Mouse (Mus musculus) layer of hippocampus, postnatal 36 days (tissue): ENCODE results near the gene Ccdc194. TPM values are rescaled to one million over a fixed set of nuclear protein-coding genes. Genes with fewer than 3 reads are reported as not detected.
"Not testable (repeated sequence)": the region's sequence is repeated elsewhere in the genome, so short reads cannot be mapped to it uniquely, and the experiment has no call there.

Experiments used
- DNase-seq, 2 experiments: peaks; one replicate each; pipeline ENCODE4 v3.0.0; 2022
- total RNA-seq, 2 experiments: library from RNA; stranded (reverse); gene quantifications; 2 replicates each; pipeline ENCODE4 v1.2.3; 2021

The Ccdc194 gene
- total RNA-seq, 2 experiments from 2014 or later = not detected

GRCm38 (mm10) chr8:71552770-71553169, 27.3 kb upstream of the Ccdc194 start:
- no peak for DNase-seq

- DNase-seq = no peak
Measured at GRCm38 (mm10) chr8:71550754-71551153, 25.2 kb upstream of the Ccdc194 start.

GRCm38 (mm10) chr8:71547590-71547989, 22.1 kb upstream of the Ccdc194 start:
- no peak for DNase-seq

GRCm38 (mm10) chr8:71545053-71545452, 19.5 kb upstream of the Ccdc194 start:
- DNase-seq = no peak

GRCm38 (mm10) chr8:71543755-71544154, 18.2 kb upstream of the Ccdc194 start:
- DNase-seq = no peak

GRCm38 (mm10) chr8:71542632-71543343, 17.3 kb upstream of the Ccdc194 start, which contains the start of gene Mvb12a:
Gene Mvb12a (plus strand): TSS chr8:71542922.
- DNase-seq = peak; percentile 96 to 97

GRCm38 (mm10) chr8:71537028-71537867, 11.7 kb upstream of the Ccdc194 start, which contains the start of gene Bst2:
Gene Bst2 (minus strand): TSS chr8:71537456.
- DNase-seq = peak in 1 of 2 experiments; percentile 37

- DNase-seq = no peak
Measured at GRCm38 (mm10) chr8:71535663-71536062, 10.2 kb upstream of the Ccdc194 start.

- DNase-seq = no peak
Measured at GRCm38 (mm10) chr8:71534263-71534810, 8.8 kb upstream of the Ccdc194 start.

GRCm38 (mm10) chr8:71530735-71531467, 5.4 kb upstream of the Ccdc194 start:
- DNase-seq = not testable (repeated sequence)

GRCm38 (mm10) chr8:71528362-71529073, 3.0 kb upstream of the Ccdc194 start:
- DNase-seq = no peak

GRCm38 (mm10) chr8:71527162-71527870, 1.8 kb upstream of the Ccdc194 start:
- DNase-seq = no peak

GRCm38 (mm10) chr8:71526272-71526671, 761 bp upstream of the Ccdc194 start:
- no peak for DNase-seq

- DNase-seq = peak; percentile 86 to 88
Measured at GRCm38 (mm10) chr8:71521634-71522033, 3.9 kb downstream of the Ccdc194 start.

- not testable (repeated sequence) for DNase-seq
Measured at GRCm38 (mm10) chr8:71519037-71519825, 6.3 kb downstream of the Ccdc194 start.

- DNase-seq = no peak
Measured at GRCm38 (mm10) chr8:71516786-71517185, 8.7 kb downstream of the Ccdc194 start.

- no peak for DNase-seq
Measured at GRCm38 (mm10) chr8:71515043-71515442, 10.5 kb downstream of the Ccdc194 start.

GRCm38 (mm10) chr8:71513018-71513754, 12.3 kb downstream of the Ccdc194 start:
- DNase-seq = no peak

- no peak for DNase-seq
Measured at GRCm38 (mm10) chr8:71511644-71512043, 13.9 kb downstream of the Ccdc194 start, which contains the start of gene Plvap. Gene Plvap (minus strand): TSS chr8:71511752.
